Mouse (Mus musculus): ENCODE data around the gene Hist1h2ad.

GRCm38 (mm10) chr13:23551931-23552914, 22.0 kb upstream of the Hist1h2ad start:
- TF ChIP-seq POLR2A (IDR thresholded peaks at IDR 0.05; ENCODE audit: borderline replicate concordance, extremely low read depth, insufficient read depth, insufficient read length, poor library complexity, severe bottlenecking) = no peak
- no peak for TF ChIP-seq CTCF (IDR thresholded peaks at IDR 0.05; ENCODE audit: borderline replicate concordance, extremely low read depth, insufficient read depth, insufficient read length)
